Mouse (Mus musculus) bone marrow, adult 2 months (tissue): ENCODE data around the gene Fcrlb.

Experiments used
- CTCF ChIP-seq: fragments of 200-500 bp; IDR thresholded peaks from 2 replicates; pipeline ENCODE4 v1.5.1; 2011; ENCODE audit warnings: low read length, control low read depth; ENCODE audit not compliant: control insufficient read depth, insufficient read depth
- POLR2A ChIP-seq: fragments of 200-500 bp; IDR thresholded peaks from 2 replicates; pipeline ENCODE4 v1.6.1; 2011; ENCODE audit warnings: low read depth, mild to moderate bottlenecking, control low read depth, low read length, borderline replicate concordance; ENCODE audit not compliant: control insufficient read depth

DNA sequence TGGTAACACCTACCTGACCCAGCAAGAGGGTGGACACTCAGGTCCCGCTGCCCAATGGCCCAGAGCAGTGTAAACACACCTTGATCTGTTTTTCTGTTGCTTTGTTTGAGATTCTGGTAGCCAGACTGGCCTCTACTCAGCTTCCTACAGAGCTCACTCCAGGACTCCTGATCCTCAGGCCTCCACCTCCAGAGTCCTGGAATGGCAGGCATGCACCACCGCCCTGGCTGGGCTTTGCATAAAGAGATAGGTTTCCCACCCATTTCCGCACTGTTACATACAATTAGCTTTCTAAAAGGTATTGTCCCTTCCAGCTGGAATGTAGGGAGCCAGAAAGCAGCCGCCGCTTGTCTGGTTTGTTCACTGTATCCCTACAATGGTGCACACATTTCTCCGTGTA is 41.3 kb downstream of the Fcrlb start:
- TF ChIP-seq CTCF (no peak), POLR2A (no peak)
